Mouse (Mus musculus) heart, adult 2 months (tissue): ENCODE data around the gene Pycr1. TPM values are rescaled to one million over a fixed set of nuclear protein-coding genes. Genes with fewer than 3 reads are reported as not detected.
A peak's percentile ranks its signal among the peaks of the same experiment; 100 is the strongest.

ENCODE experiments used
- DNase-seq, 2 experiments: peaks; one replicate each; pipeline ENCODE4 v3.0.0; 2021
- H3K27ac ChIP-seq: fragments of 200-600 bp; 2 replicates; pipeline ENCODE4 v1.8.1; 2022
- H3K27me3 ChIP-seq: fragments of 200-500 bp; 2 replicates; pipeline ENCODE4 v1.6.1; 2012; ENCODE audit warnings: mild to moderate bottlenecking, low read length, inconsistent platforms, mixed read lengths; ENCODE audit not compliant: control insufficient read depth, insufficient read depth
- H3K36me3 ChIP-seq: fragments of 200-500 bp; 2 replicates; pipeline ENCODE4 v1.6.1; 2012; ENCODE audit warnings: low read length, inconsistent platforms; ENCODE audit not compliant: control insufficient read depth, insufficient read depth
- H3K4me1 ChIP-seq: fragments of 200-500 bp; 2 replicates; pipeline ENCODE4 v1.6.1; 2011; ENCODE audit warnings: low read length; ENCODE audit not compliant: control insufficient read depth, insufficient read depth
- H3K4me3 ChIP-seq: fragments of 200-600 bp; 2 replicates; pipeline ENCODE4 v1.8.1; 2022
- H3K79me2 ChIP-seq: fragments of 200-500 bp; replicated peaks from 2 replicates; pipeline ENCODE4 v1.6.1; 2012; ENCODE audit warnings: mild to moderate bottlenecking, inconsistent platforms, low read length, moderate library complexity, mixed read lengths; ENCODE audit not compliant: control insufficient read depth, insufficient read depth
- H3K9ac ChIP-seq: fragments of 200-500 bp; 2 replicates; pipeline ENCODE4 v1.6.1; 2012; ENCODE audit warnings: low read depth, mild to moderate bottlenecking, control low read depth, inconsistent platforms, low read length, mixed read lengths
- CTCF ChIP-seq: fragments of 200-600 bp; IDR thresholded peaks from 2 replicates; pipeline ENCODE4 v1.8.1; 2022; ENCODE audit warnings: antibody characterized with exemption, mild to moderate bottlenecking, moderate library complexity
- EP300 ChIP-seq: fragments of 200-500 bp; IDR thresholded peaks from 2 replicates; pipeline ENCODE4 v1.6.1; 2011; ENCODE audit warnings: low read depth, low read length, control low read depth; ENCODE audit not compliant: insufficient read depth
- POLR2A ChIP-seq: fragments of 200-500 bp; IDR thresholded peaks from 2 replicates; pipeline ENCODE4 v1.6.1; 2011; ENCODE audit warnings: mild to moderate bottlenecking, low read depth, low read length, control low read depth; ENCODE audit not compliant: insufficient read depth
- WGBS: fragments of 180-500 bp; shearing (Covaris S2); methylation state at CpG from one replicate; pipeline ENCODE4 v1.1.7; 2018; 5-methylcytosine and 5-hydroxymethylcytosine counted together
- intact Hi-C: fragments of 180-260 bp; cut with DNase I; formaldehyde crosslinking; loops from one replicate; pipeline ENCODE4 v1.15.1; 2025
- long read RNA-seq: library from polyadenylated mRNA; stranded (forward); transcript quantifications from one replicate; pipeline ENCODE4 v2.0.0, GENCODE M21; 2021
- polyA plus RNA-seq: library from polyadenylated mRNA; depleted of rRNA; stranded (reverse); fragments of >200 nt; gene quantifications from 2 replicates; pipeline ENCODE4 v1.2.3, GENCODE M21; 2012; rRNA removed
- total RNA-seq, 2 experiments: library from RNA; stranded (reverse); gene quantifications; 2 replicates each; pipeline ENCODE4 v1.2.3; 2021

Gene Pycr1
- total RNA-seq: 1 to 10 TPM in 1 of 2 experiments, under 1 TPM in 1; 0.81 to 1.2 TPM
- polyA plus RNA-seq: 3.9 and 4.9 TPM in 2 replicates
- long read RNA-seq, partial matches to known transcripts: 0 of 2 reads
- long read RNA-seq, other reads (novel, unspliced or antisense): 0 of 2 reads

DNA sequence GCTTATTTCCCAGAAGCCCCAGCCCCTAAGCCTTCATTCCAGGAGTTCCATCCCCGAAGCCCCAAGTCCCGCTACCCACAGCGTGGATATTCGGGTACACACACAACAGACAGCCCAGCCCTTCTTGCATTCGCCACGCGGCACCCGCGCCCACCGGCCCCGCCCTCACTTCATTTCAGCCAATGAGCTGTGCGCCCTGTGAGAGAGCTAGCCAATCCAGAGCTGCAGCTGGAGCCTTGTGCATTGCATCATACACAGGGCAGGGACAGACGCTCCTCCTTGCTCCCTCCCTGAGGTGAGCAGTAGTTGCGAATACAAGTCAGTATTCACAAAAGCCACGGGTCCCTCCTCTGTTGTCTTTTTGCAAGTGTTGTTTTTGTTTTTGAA lies at the start of gene Pycr1:
TSS of gene Pycr1 (minus strand) at position 169 of the 387 bp plus-strand sequence.
- intact Hi-C loops: no loop called here
- TF ChIP-seq POLR2A (peak; percentile 56), CTCF (no peak)
- no peak within 1 kb of the TSS for H3K27ac ChIP-seq
- DNase-seq: peak; percentile 93 to 95
- H3K9ac ChIP-seq: peak within 1 kb of the TSS; percentile 7
- H3K4me1 ChIP-seq: peaks cover 2% of the 10 kb centered on the region; the same call in 1 of the 2 replicates
- H3K79me2 ChIP-seq: no peaks in the 10 kb centered on the region
- under 1% methylated on average over 15 of the region's 15 CpGs for WGBS
- H3K4me3 ChIP-seq: peak within 1 kb of the TSS; percentile 59
- H3K27me3 ChIP-seq: no peaks in the 10 kb centered on the region
- H3K36me3 ChIP-seq: no peaks in the 10 kb centered on the region

DNA sequence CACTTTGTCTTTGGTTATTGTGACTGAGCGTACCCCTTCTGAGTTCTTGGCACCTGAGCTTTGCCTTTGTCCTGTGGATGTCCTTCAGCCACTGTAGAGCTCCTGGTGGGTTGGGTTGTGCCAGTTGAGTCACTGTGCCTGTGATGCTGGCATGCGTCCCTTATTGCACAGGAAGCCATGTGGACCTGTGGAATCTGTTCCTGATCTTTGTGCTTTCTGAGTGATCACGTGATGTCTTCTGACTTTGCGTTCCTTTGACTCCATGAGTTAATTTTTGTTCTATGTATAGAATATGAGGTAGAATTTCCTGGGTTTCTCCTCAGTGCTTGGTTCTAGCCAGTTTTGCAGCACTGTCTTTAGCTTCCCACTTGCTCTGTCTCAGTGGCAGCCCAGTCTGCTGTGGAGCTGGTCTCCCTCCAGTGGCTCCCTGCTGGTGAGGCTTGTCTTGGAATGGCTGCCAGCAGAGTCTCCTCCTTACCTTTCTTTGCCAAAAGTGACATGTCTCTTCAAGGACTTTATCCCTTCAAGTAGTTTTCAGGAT lies 49.0 kb upstream of the Pycr1 start:
- TF ChIP-seq POLR2A (no peak), CTCF (no peak), EP300 (no peak)
- Histone ChIP-seq H3K27ac (no peak overlapping the region), H3K4me1 (peaks cover 4% of the 10 kb centered on the region), H3K36me3 (no peaks in the 10 kb centered on the region), H3K79me2 (0 out of 2 replicates have a peak, but pooled peaks cover 1% of the 10 kb centered on the region), H3K9ac (no peak overlapping the region), H3K27me3 (no peaks in the 10 kb centered on the region), H3K4me3 (no peak overlapping the region)
- intact Hi-C loops: no loop called here
- 49% methylated on average over 4 of the region's 4 CpGs for WGBS
- DNase-seq: no peak

GRCm38 (mm10) chr11:120689365-120689764 lies 45.8 kb upstream of the Pycr1 start:
- Histone ChIP-seq H3K79me2 (0 out of 2 replicates have a peak, but pooled peaks cover 1% of the 10 kb centered on the region), H3K27me3 (no peaks in the 10 kb centered on the region), H3K4me1 (peaks cover 6% of the 10 kb centered on the region), H3K36me3 (no peaks in the 10 kb centered on the region), H3K4me3 (no peak overlapping the region), H3K27ac (no peak overlapping the region), H3K9ac (no peak overlapping the region)
- intact Hi-C loops: no loop called here
- WGBS: 66% methylated on average over 3 of the region's 3 CpGs
- TF ChIP-seq CTCF (no peak), EP300 (no peak), POLR2A (no peak)
- DNase-seq: no peak

- H3K9ac ChIP-seq: no peak overlapping the region
- no peak for DNase-seq
- 0 out of 2 replicates have a peak, but pooled peaks cover 1% of the 10 kb centered on the region for H3K79me2 ChIP-seq
- 95% methylated on average over 20 of the region's 20 CpGs for WGBS
- TF ChIP-seq CTCF (no peak), EP300 (no peak), POLR2A (no peak)
- no peak overlapping the region for H3K27ac ChIP-seq
- intact Hi-C loops: no loop called here
- no peaks in the 10 kb centered on the region for H3K27me3 ChIP-seq
- peaks cover 2% of the 10 kb centered on the region; the same call in 1 of the 2 replicates for H3K4me1 ChIP-seq
- H3K4me3 ChIP-seq: no peak overlapping the region
- no peaks in the 10 kb centered on the region for H3K36me3 ChIP-seq
Measured at GRCm38 (mm10) chr11:120686650-120687272, 43.2 kb upstream of the Pycr1 start.

GRCm38 (mm10) chr11:120684660-120685059 lies 41.1 kb upstream of the Pycr1 start:
- WGBS: 65% methylated on average over 2 of the region's 2 CpGs
- no peak for DNase-seq
- no peak for TF ChIP-seq CTCF
- TF ChIP-seq EP300: no peak
- TF ChIP-seq POLR2A: no peak
- H3K4me3 ChIP-seq: no peak overlapping the region
- H3K27me3 ChIP-seq: no peaks in the 10 kb centered on the region
- peaks cover 2% of the 10 kb centered on the region; the same call in 1 of the 2 replicates for H3K4me1 ChIP-seq
- 0 out of 2 replicates have a peak, but pooled peaks cover 1% of the 10 kb centered on the region for H3K79me2 ChIP-seq
- H3K27ac ChIP-seq: no peak overlapping the region
- intact Hi-C loops: no loop called here
- no peaks in the 10 kb centered on the region for H3K36me3 ChIP-seq
- H3K9ac ChIP-seq: no peak overlapping the region

DNA sequence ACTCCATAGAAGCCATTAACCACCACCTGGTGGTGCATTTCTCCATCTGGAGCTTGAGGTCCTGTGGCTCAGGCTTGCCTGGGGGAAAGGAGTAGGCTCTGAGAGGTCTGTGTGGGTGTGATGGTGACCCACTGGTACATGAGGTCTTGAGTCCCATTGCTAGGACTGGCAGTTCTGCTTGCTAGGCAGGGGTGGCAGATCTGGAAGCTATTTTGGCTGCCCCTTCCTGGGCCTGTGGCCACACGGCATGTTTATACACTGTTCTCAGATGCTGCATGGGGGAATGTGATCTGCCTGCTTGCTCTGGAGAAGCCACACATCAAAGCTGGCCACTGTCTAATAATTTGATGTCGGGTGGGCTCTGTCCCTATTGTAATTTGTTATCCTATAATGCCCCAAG lies 40.5 kb upstream of the Pycr1 start:
- no peaks in the 10 kb centered on the region for H3K36me3 ChIP-seq
- no peak for DNase-seq
- no peak overlapping the region for H3K4me3 ChIP-seq
- no peaks in the 10 kb centered on the region for H3K79me2 ChIP-seq
- no peak overlapping the region for H3K27ac ChIP-seq
- H3K27me3 ChIP-seq: no peaks in the 10 kb centered on the region
- H3K9ac ChIP-seq: no peak overlapping the region
- H3K4me1 ChIP-seq: peaks cover 2% of the 10 kb centered on the region; the same call in 1 of the 2 replicates
- 0 out of 2 replicates have a peak, but pooled peaks have one; percentile 7 for TF ChIP-seq CTCF
- TF ChIP-seq POLR2A: no peak
- TF ChIP-seq EP300: no peak
- WGBS: 78% methylated on average over 2 of the region's 2 CpGs
- intact Hi-C loops: no loop called here
